Comparison of ENCODE assay signal across 8 mouse cellular contexts in the genomic region with DNA sequence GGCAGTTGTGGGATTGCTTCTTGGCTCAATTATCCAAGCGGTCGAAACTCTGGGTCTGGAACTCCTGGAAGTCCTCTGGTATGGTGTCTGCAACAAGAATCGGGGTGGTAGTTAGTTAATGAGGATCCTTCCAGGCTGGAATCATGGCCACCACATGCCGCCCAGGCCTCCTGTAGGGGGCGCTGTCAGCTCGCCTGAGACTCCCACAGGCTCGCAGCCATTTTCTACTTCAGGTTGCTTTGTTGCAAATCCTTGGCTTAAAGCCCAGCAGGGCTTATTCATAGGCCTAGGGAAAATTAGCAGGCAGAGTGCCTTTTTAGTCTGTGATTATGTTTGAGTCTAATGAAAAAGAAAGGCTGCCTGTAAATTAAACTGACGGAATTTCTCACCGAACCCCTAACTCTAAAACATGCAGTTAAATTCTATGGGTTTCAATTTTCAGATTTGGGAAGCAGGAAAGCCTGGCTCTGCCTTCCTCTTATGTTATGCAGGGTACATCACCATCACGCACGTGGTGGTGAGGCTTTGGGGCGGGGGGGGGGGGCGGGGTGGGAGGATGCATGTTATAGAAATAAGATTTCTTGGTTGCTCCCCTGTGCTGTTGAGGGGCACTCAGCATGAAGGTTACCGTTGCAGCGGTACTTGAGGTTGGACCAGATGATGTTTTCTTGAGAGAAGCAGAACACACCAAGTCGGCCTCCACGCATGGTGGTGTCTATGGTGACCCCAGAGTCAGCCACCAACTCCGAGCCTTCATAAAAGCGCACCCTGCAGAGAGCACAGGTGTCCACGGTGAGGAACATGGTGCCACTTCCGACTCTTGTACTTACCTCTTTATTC. TPM values are rescaled to one million over a fixed set of nuclear protein-coding genes. Genes with fewer than 3 reads are reported as not detected.
DNase-seq lines count a peak whose midpoint lies in the region; ATAC-seq and TF ChIP-seq lines count a peak whose summit lies in the region.

No protein-coding gene starts in this region.

- TF ChIP-seq CTCF in liver, postnatal 0 days (IDR thresholded peaks at IDR 0.05; ENCODE audit: low read depth) = peak; percentile 81
- TF ChIP-seq CTCF in olfactory bulb, adult 2 months (IDR thresholded peaks at IDR 0.05; ENCODE audit: insufficient read depth, low read depth, low read length) = peak; percentile 90

- no peaks in the 10 kb centered on the region for H3K36me3 ChIP-seq in heart, embryonic 16.5 days (ENCODE audit: control insufficient read depth, insufficient read depth)
- H3K36me3 ChIP-seq in liver, postnatal 0 days (replicated peaks; ENCODE audit: insufficient read depth, low read length) = no peaks in the 10 kb centered on the region

- WGBS in heart, embryonic 16.5 days = 64% methylated on average over 21 of the region's 21 CpGs
- 68% methylated on average over 21 of the region's 21 CpGs for WGBS in liver, postnatal 0 days (ENCODE audit: insufficient replicate concordance)
- WGBS in olfactory bulb, adult 2 months = 22% methylated on average over 21 of the region's 21 CpGs

- TF ChIP-seq EP300 in liver, postnatal 0 days (IDR thresholded peaks at IDR 0.05; ENCODE audit: low read depth) = no peak

- H3K4me1 ChIP-seq in heart, embryonic 16.5 days (ENCODE audit: control insufficient read depth, insufficient read depth, low read length) = peaks cover 7% of the 10 kb centered on the region; the same call in 1 of the 2 replicates
- no peaks in the 10 kb centered on the region for H3K4me1 ChIP-seq in liver, postnatal 0 days (ENCODE audit: insufficient read depth)
- H3K4me1 ChIP-seq in olfactory bulb, adult 2 months (ENCODE audit: control insufficient read depth, insufficient read depth, low read length) = peaks cover 13% of the 10 kb centered on the region

- peak; percentile 66 for DNase-seq in ES-CJ7 (ENCODE audit: low read depth, low spot score)
- peak; percentile 98 for DNase-seq in brain, adult 2 months (ENCODE audit: low read depth, low spot score)
- peak; percentile 76 for DNase-seq in fibroblast of lung, adult 2 months (ENCODE audit: low read depth)
- peak; percentile 88 to 92 for DNase-seq in kidney, postnatal 4 days
- DNase-seq in liver, postnatal 0 days = peak; percentile 80
- peak; percentile 54 to 73 for DNase-seq in urinary bladder, postnatal 36 days (ENCODE audit: low spot score in 2 of 2)

- H3K4me2 ChIP-seq in heart, embryonic 16.5 days (ENCODE audit: low read depth, low read length) = no peak overlapping the region
- 0 out of 2 replicates have a peak overlapping the region, but pooled peaks have one; percentile 49 for H3K4me2 ChIP-seq in liver, postnatal 0 days (ENCODE audit: low read depth, low read length)

- no peaks in the 10 kb centered on the region for H3K27me3 ChIP-seq in heart, embryonic 16.5 days (ENCODE audit: control insufficient read depth, insufficient read depth, low read length)
- H3K27me3 ChIP-seq in liver, postnatal 0 days (ENCODE audit: insufficient read depth, low read length) = no peaks in the 10 kb centered on the region

- H3K9ac ChIP-seq in heart, embryonic 16.5 days (ENCODE audit: low read length) = peak overlapping the region; percentile 26; the same call in 1 of the 2 replicates
- no peak overlapping the region for H3K9ac ChIP-seq in liver, postnatal 0 days (replicated peaks)

- no peak overlapping the region for H3K4me3 ChIP-seq in heart, embryonic 16.5 days (ENCODE audit: low read length)
- no peak overlapping the region for H3K4me3 ChIP-seq in liver, postnatal 0 days (ENCODE audit: low read depth, low read length)
- H3K4me3 ChIP-seq in olfactory bulb, adult 2 months (ENCODE audit: insufficient read depth, low read depth, low read length) = no peak overlapping the region

- peak overlapping the region; percentile 43 for H3K27ac ChIP-seq in heart, embryonic 16.5 days (ENCODE audit: low read length)
- no peak overlapping the region for H3K27ac ChIP-seq in liver, postnatal 0 days (ENCODE audit: low read depth)
- H3K27ac ChIP-seq in olfactory bulb, adult 2 months (ENCODE audit: insufficient read depth, low read depth, low read length) = peak overlapping the region; percentile 32; the same call in 1 of the 2 replicates

- TF ChIP-seq POLR2A in olfactory bulb, adult 2 months (IDR thresholded peaks at IDR 0.05; ENCODE audit: insufficient read depth, low read depth, low read length) = no peak

- H3K9me3 ChIP-seq in heart, embryonic 16.5 days (replicated peaks; ENCODE audit: control insufficient read depth, low read length) = no peaks in the 10 kb centered on the region
- H3K9me3 ChIP-seq in liver, postnatal 0 days (ENCODE audit: low read length) = no peaks in the 10 kb centered on the region

- peak; percentile 72 for ATAC-seq in heart, embryonic 16.5 days (replicated peaks; ENCODE audit: extremely low read depth, insufficient read depth, low FRiP score)
- ATAC-seq in liver, postnatal 0 days = peak; percentile 74; the same call in 1 of the 2 replicates

RNA-seq across cellular contexts. Expression of gene Thbs4, which starts 42.7 kb away (rescaled TPM):
- polyA plus RNA-seq in heart, embryonic 16.5 days (2015; fragmentation: Nextera tagmentation; extraction: Ambion mirVana) = 33.5 and 37.5 TPM in 2 replicates
- 0.06 and 0.19 TPM in 2 replicates for polyA plus RNA-seq in liver, postnatal 0 days (2015; fragmentation: Nextera tagmentation; extraction: Ambion mirVana)
- not detected in 2 replicates for polyA plus RNA-seq in olfactory bulb, adult 2 months (2012; ENCODE audit: insufficient read depth, insufficient read length, low replicate concordance, missing spikeins)

Comparison
In these comparisons a context has a peak if more than half of its experiments do, and no peak if none do; other contexts are left out.
1. RNA of gene Thbs4, which starts 42.7 kb away (polyA plus RNA-seq): 33.5 to 37.5 TPM in heart, embryonic 16.5 days; 0.06 to 0.19 TPM in liver, postnatal 0 days and not detected in olfactory bulb, adult 2 months; every median in the first group is over 10 times any median in the second.
2. Peak in every context shown above with its lines, with median percentiles within 50 percentile points of each other: DNase-seq.